Mouse (Mus musculus): Measurements from ENCODE around the gene Gm13693. TPM values are rescaled to one million over a fixed set of nuclear protein-coding genes. Genes with fewer than 3 reads are reported as not detected.
"Not testable (repeated sequence)": the region's sequence is repeated elsewhere in the genome, so short reads cannot be mapped to it uniquely, and the experiment has no call there.

The Gm13693 gene
- polyA plus RNA-seq, 1 experiment from 2014 or later, result not detected

GRCm38 (mm10) chr2:83984443-83984842 is 23.1 kb downstream of the Gm13693 start, which contains the start of gene Gm13697:
Gm13697 (plus strand) TSS chr2:83984743.
- WGBS (ENCODE audit: insufficient replicate concordance), result no CpG with 5 or more reads among the region's 6 CpGs
- not testable (repeated sequence) for H3K9me3 ChIP-seq (ENCODE audit: low read length); H3K36me3 ChIP-seq (replicated peaks; ENCODE audit: insufficient read depth, low read length); H3K9ac ChIP-seq (replicated peaks); H3K4me2 ChIP-seq (ENCODE audit: low read depth, low read length); H3K27ac ChIP-seq (ENCODE audit: low read depth); H3K27me3 ChIP-seq (ENCODE audit: insufficient read depth, low read length); H3K4me3 ChIP-seq (ENCODE audit: low read depth, low read length); ATAC-seq; H3K4me1 ChIP-seq (ENCODE audit: insufficient read depth); DNase-seq

GRCm38 (mm10) chr2:83990253-83990652 is 28.9 kb downstream of the Gm13693 start, which contains the start of gene Gm13691:
Gm13691 (plus strand) TSS chr2:83990553.
- not testable (repeated sequence) for H3K4me3 ChIP-seq (ENCODE audit: low read depth, low read length)

GRCm38 (mm10) chr2:83993639-83994255 is 32.4 kb downstream of the Gm13693 start:
- 14% methylated on average over 7 of the region's 9 CpGs for WGBS (ENCODE audit: insufficient replicate concordance)
- Histone ChIP-seq H3K4me2 (ENCODE audit: low read depth, low read length) (peak overlapping the region; percentile 51), H3K27ac (ENCODE audit: low read depth) (peak overlapping the region; percentile 13; the same call in 1 of the 2 replicates), H3K4me3 (ENCODE audit: low read depth, low read length) (peak overlapping the region; percentile 5; the same call in 1 of the 2 replicates), H3K9ac (replicated peaks) (peak overlapping the region; percentile 37; the same call in 1 of the 2 replicates)
- H3K4me1 ChIP-seq (ENCODE audit: insufficient read depth); DNase-seq; H3K9me3 ChIP-seq (ENCODE audit: low read length); H3K27me3 ChIP-seq (ENCODE audit: insufficient read depth, low read length); H3K36me3 ChIP-seq (replicated peaks; ENCODE audit: insufficient read depth, low read length): not testable (repeated sequence)
- peak; percentile 74 for ATAC-seq

More at GRCm38 (mm10) chr2:83990253-83990652, 28.9 kb downstream of the Gm13693 start, which contains the start of gene Gm13691:
- not testable (repeated sequence) for H3K27ac ChIP-seq (ENCODE audit: low read depth); ATAC-seq; H3K9me3 ChIP-seq (ENCODE audit: low read length); H3K9ac ChIP-seq (replicated peaks); H3K27me3 ChIP-seq (ENCODE audit: insufficient read depth, low read length); H3K4me1 ChIP-seq (ENCODE audit: insufficient read depth); H3K36me3 ChIP-seq (replicated peaks; ENCODE audit: insufficient read depth, low read length); DNase-seq; H3K4me2 ChIP-seq (ENCODE audit: low read depth, low read length)
- no CpG with 5 or more reads among the region's 6 CpGs for WGBS (ENCODE audit: insufficient replicate concordance)

GRCm38 (mm10) chr2:83994526-83994925 is 33.2 kb downstream of the Gm13693 start:
- H3K27me3 ChIP-seq (ENCODE audit: insufficient read depth, low read length); H3K4me1 ChIP-seq (ENCODE audit: insufficient read depth); DNase-seq; H3K4me3 ChIP-seq (ENCODE audit: low read depth, low read length); H3K27ac ChIP-seq (ENCODE audit: low read depth); ATAC-seq; H3K36me3 ChIP-seq (replicated peaks; ENCODE audit: insufficient read depth, low read length); H3K9me3 ChIP-seq (ENCODE audit: low read length); H3K9ac ChIP-seq (replicated peaks); H3K4me2 ChIP-seq (ENCODE audit: low read depth, low read length): not testable (repeated sequence)
- WGBS (ENCODE audit: insufficient replicate concordance), result no CpG with 5 or more reads among the region's 3 CpGs

DNA sequence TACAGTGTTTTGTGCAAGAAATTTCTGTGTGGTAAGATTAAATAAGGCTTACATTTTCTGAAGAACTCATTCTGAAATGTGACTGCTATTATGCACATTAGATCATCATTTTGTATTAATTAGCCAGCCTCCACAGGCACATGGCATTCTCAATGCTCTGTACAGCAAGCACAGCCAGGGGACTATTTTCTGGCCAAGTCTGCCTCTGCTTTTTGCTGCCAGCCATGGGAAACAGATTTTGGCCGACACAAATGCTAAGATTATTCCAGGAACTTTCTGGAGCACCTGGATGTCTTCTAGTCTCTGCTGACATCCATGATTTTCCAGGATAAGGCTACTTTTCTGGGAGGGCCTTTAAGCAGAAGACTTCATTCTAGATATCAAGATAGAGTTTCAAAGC is 47.6 kb downstream of the Gm13693 start:
- 75% methylated on average over 1 of the region's 1 CpGs for WGBS (ENCODE audit: insufficient replicate concordance)
- no peak overlapping the region for H3K27ac ChIP-seq (ENCODE audit: low read depth)
- no peak for DNase-seq

GRCm38 (mm10) chr2:84009818-84010217 is 48.5 kb downstream of the Gm13693 start:
- Histone ChIP-seq H3K27ac (ENCODE audit: low read depth) (no peak overlapping the region), H3K9me3 (ENCODE audit: low read length) (no peaks in the 10 kb centered on the region), H3K4me3 (ENCODE audit: low read depth, low read length) (no peak overlapping the region), H3K9ac (replicated peaks) (no peak overlapping the region), H3K4me1 (ENCODE audit: insufficient read depth) (no peaks in the 10 kb centered on the region), H3K4me2 (ENCODE audit: low read depth, low read length) (no peak overlapping the region), H3K27me3 (ENCODE audit: insufficient read depth, low read length) (no peaks in the 10 kb centered on the region), H3K36me3 (replicated peaks; ENCODE audit: insufficient read depth, low read length) (no peaks in the 10 kb centered on the region)
- 25% methylated on average over 3 of the region's 3 CpGs for WGBS (ENCODE audit: insufficient replicate concordance)
- no peak for TF ChIP-seq CTCF (IDR thresholded peaks at IDR 0.05; ENCODE audit: low read depth)
- TF ChIP-seq EP300 (IDR thresholded peaks at IDR 0.05; ENCODE audit: low read depth), result no peak
- DNase-seq, result no peak
- ATAC-seq, result no peak

More for the DNA sequence above, 47.6 kb downstream of the Gm13693 start:
- no peaks in the 10 kb centered on the region for H3K27me3 ChIP-seq (ENCODE audit: insufficient read depth, low read length)
- no peaks in the 10 kb centered on the region for H3K4me1 ChIP-seq (ENCODE audit: insufficient read depth)
- no peak overlapping the region for H3K4me2 ChIP-seq (ENCODE audit: low read depth, low read length)
- no peaks in the 10 kb centered on the region for H3K9me3 ChIP-seq (ENCODE audit: low read length)
- H3K36me3 ChIP-seq (replicated peaks; ENCODE audit: insufficient read depth, low read length), result no peaks in the 10 kb centered on the region
- H3K9ac ChIP-seq (replicated peaks), result no peak overlapping the region
- no peak for ATAC-seq
- TF ChIP-seq CTCF (IDR thresholded peaks at IDR 0.05; ENCODE audit: low read depth) (no peak), EP300 (IDR thresholded peaks at IDR 0.05; ENCODE audit: low read depth) (no peak)
- H3K4me3 ChIP-seq (ENCODE audit: low read depth, low read length), result no peak overlapping the region

Other genes starting within 250 kb of the Gm13693 start
- 25.1 and 26.5 TPM in 2 replicates for gene Itgav, start 237.1 kb upstream of the Gm13693 start, polyA plus RNA-seq (2015; fragmentation: Nextera tagmentation; extraction: Ambion mirVana)
- 0.47 and 0.54 TPM in 2 replicates for gene Fam171b, start 148.9 kb upstream of the Gm13693 start, polyA plus RNA-seq (2015; fragmentation: Nextera tagmentation; extraction: Ambion mirVana)
- gene Zswim2, start 20.3 kb upstream of the Gm13693 start, polyA plus RNA-seq (2015; fragmentation: Nextera tagmentation; extraction: Ambion mirVana), result not detected in 2 replicates
- gene Gm13698, start 5.8 kb upstream of the Gm13693 start, polyA plus RNA-seq (2015; fragmentation: Nextera tagmentation; extraction: Ambion mirVana), result not detected in 2 replicates
- gene Gm13695, start 5.8 kb downstream of the Gm13693 start, polyA plus RNA-seq (2015; fragmentation: Nextera tagmentation; extraction: Ambion mirVana), result not detected in 2 replicates
- not detected in 2 replicates for gene Gm13696, start 11.6 kb downstream of the Gm13693 start, polyA plus RNA-seq (2015; fragmentation: Nextera tagmentation; extraction: Ambion mirVana)
- gene Gm13694, start 17.4 kb downstream of the Gm13693 start, polyA plus RNA-seq (2015; fragmentation: Nextera tagmentation; extraction: Ambion mirVana), result not detected in 2 replicates
- not detected in 2 replicates for gene Gm13697, start 23.2 kb downstream of the Gm13693 start, polyA plus RNA-seq (2015; fragmentation: Nextera tagmentation; extraction: Ambion mirVana)
- not detected in 2 replicates for gene Gm13691, start 29.1 kb downstream of the Gm13693 start, polyA plus RNA-seq (2015; fragmentation: Nextera tagmentation; extraction: Ambion mirVana)